Mouse (Mus musculus): Measurements from ENCODE around the gene Cd81.

- TF ChIP-seq CTCF (conservative IDR thresholded peaks at IDR 0.05; ENCODE audit: insufficient read depth, insufficient read length, low read depth, low read length) = no peak
- TF ChIP-seq POLR2A (IDR thresholded peaks at IDR 0.05; ENCODE audit: low read depth, low read length) = no peak
Observed at GRCm38 (mm10) chr7:143111719-143112118, 59.2 kb downstream of the Cd81 start.
